Mouse (Mus musculus) cerebellum, adult 2 months (tissue): Measurements from ENCODE around the gene Psmd11.
"Not testable (repeated sequence)": the region's sequence is repeated elsewhere in the genome, so short reads cannot be mapped to it uniquely, and the experiment has no call there.

Experiments used
- CTCF ChIP-seq: fragments of 200-500 bp; IDR thresholded peaks from 2 replicates; pipeline ENCODE4 v1.5.1; 2011; ENCODE audit warnings: low read depth, mild to moderate bottlenecking, control low read depth, low read length, moderate library complexity, borderline replicate concordance; ENCODE audit not compliant: insufficient read depth
- POLR2A ChIP-seq: fragments of 200-500 bp; IDR thresholded peaks from 2 replicates; pipeline ENCODE4 v1.6.1; 2011; ENCODE audit warnings: low read length, control low read depth, borderline replicate concordance; ENCODE audit not compliant: insufficient read depth

GRCm38 (mm10) chr11:80426029-80426813 lies 2.2 kb upstream of the Psmd11 start:
- not testable (repeated sequence) for TF ChIP-seq CTCF, POLR2A
